Mouse (Mus musculus): ENCODE results near the gene Terf2ip.

GRCm38 (mm10) chr8:111992703-111993039 is 18.5 kb upstream of the Terf2ip start:
- no peak for TF ChIP-seq CTCF (IDR thresholded peaks at IDR 0.05; ENCODE audit: control insufficient read depth, insufficient read depth, insufficient read length)
- no peak for TF ChIP-seq FOSL1 (IDR thresholded peaks at IDR 0.05; ENCODE audit: insufficient read depth, low read length, poor library complexity, severe bottlenecking)
- TF ChIP-seq USF1 (IDR thresholded peaks at IDR 0.05; ENCODE audit: low read depth) = no peak
- TF ChIP-seq CEBPB (IDR thresholded peaks at IDR 0.05; ENCODE audit: low read depth) = no peak
- no peak for TF ChIP-seq MAX (IDR thresholded peaks at IDR 0.05)
- TF ChIP-seq MYOD1 (IDR thresholded peaks at IDR 0.05; ENCODE audit: control insufficient read depth, insufficient read length, low read depth) = no peak

Measured in C2C12 (cell line).